Mouse (Mus musculus) CH12.LX (cell line): ENCODE data around the gene Dnajc16.

Source experiments
- BHLHE40 ChIP-seq: IDR thresholded peaks from 2 replicates; pipeline ENCODE4 v1.6.1; 2011; ENCODE audit warnings: mild to moderate bottlenecking, low read depth, low read length, improper control_type of control experiment
- CTCF ChIP-seq, 2 experiments: IDR thresholded peaks in 1 of 2; conservative IDR thresholded peaks in 1 of 2; 2 replicates each; pipeline ENCODE4 v1.5.1; 2011 to 2012; ENCODE audit warnings: low read depth in 2 of 2, low read length in 2 of 2, improper control_type of control experiment in 1 of 2, inconsistent platforms in 1 of 2, mild to moderate bottlenecking in 1 of 2, moderate library complexity in 1 of 2
- ELF1 ChIP-seq: IDR thresholded peaks from 2 replicates; pipeline ENCODE4 v1.6.1; 2014; ENCODE audit warnings: low read depth, mild to moderate bottlenecking, inconsistent platforms, low read length, improper control_type of control experiment
- EP300 ChIP-seq: IDR thresholded peaks from 2 replicates; pipeline ENCODE4 v1.6.1; 2011; ENCODE audit warnings: low read length, improper control_type of control experiment
- JUND ChIP-seq: conservative IDR thresholded peaks from 2 replicates; pipeline ENCODE4 v1.6.1; 2011; ENCODE audit warnings: low read depth, low read length, improper control_type of control experiment
- MAX ChIP-seq: IDR thresholded peaks from 2 replicates; pipeline ENCODE4 v1.6.1; 2011; ENCODE audit warnings: low read length, improper control_type of control experiment
- MAZ ChIP-seq: IDR thresholded peaks from 2 replicates; pipeline ENCODE4 v1.6.1; 2012; ENCODE audit warnings: low read depth, mild to moderate bottlenecking, inconsistent platforms, low read length, improper control_type of control experiment, moderate library complexity
- NRF1 ChIP-seq: IDR thresholded peaks from 2 replicates; pipeline ENCODE4 v1.6.1; 2014; ENCODE audit warnings: low read depth, mild to moderate bottlenecking, inconsistent platforms, low read length, improper control_type of control experiment, moderate library complexity
- POLR2A ChIP-seq: IDR thresholded peaks from 2 replicates; pipeline ENCODE4 v1.6.1; 2011; ENCODE audit warnings: low read depth, mild to moderate bottlenecking, improper control_type of control experiment, low read length
- SIN3A ChIP-seq: IDR thresholded peaks from 2 replicates; pipeline ENCODE4 v1.6.1; 2012; ENCODE audit warnings: low read length, improper control_type of control experiment, inconsistent platforms
- UBTF ChIP-seq: IDR thresholded peaks from 2 replicates; pipeline ENCODE4 v1.6.1; 2012; ENCODE audit warnings: low read depth, mild to moderate bottlenecking, inconsistent platforms, low read length, improper control_type of control experiment, moderate library complexity
- ZC3H11A ChIP-seq: IDR thresholded peaks from 2 replicates; pipeline ENCODE4 v1.6.1; 2012; ENCODE audit warnings: low read depth, mild to moderate bottlenecking, inconsistent platforms, low read length, improper control_type of control experiment
- ZMIZ1 ChIP-seq: IDR thresholded peaks from 2 replicates; pipeline ENCODE4 v1.6.1; 2012; ENCODE audit warnings: low read depth, mild to moderate bottlenecking, inconsistent platforms, low read length, improper control_type of control experiment
- ZNF384 ChIP-seq: IDR thresholded peaks from 2 replicates; pipeline ENCODE4 v1.6.1; 2012; ENCODE audit warnings: low read depth, low read length, improper control_type of control experiment, inconsistent platforms

DNA sequence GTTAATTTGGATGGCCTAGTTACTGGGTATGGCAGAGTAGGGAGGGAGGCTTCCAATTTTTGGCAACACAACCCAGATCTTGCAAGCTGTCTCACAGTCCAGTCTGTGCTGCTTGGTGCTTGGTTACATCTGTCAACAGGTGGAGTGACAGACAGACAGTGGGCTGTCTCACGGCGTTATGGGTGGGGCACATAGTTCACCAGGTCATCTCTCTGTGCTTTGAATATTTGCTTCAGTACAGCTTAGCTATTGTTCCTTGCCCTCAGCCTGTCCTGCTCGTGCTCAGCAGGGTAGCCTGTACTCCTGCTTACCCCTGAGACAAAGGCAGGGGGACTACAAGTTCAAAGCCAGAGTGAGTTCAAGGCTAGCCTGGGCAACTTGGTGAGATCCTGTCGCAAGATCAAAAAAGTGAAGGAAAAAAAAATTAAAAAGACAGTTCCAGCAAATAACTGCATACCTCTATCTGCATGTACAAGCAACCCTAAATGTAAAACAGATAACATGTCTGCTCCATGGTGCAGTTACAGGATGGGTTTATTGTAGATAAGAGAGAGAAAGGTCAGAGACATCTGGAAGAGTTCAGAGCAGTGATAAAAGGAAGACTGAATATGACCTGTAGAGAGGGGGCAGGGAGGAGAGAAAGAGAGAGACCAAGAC, 39.2 kb downstream of the Dnajc16 start:
- TF ChIP-seq EP300 (no peak), CTCF (conservative IDR thresholded peaks at IDR 0.05 in 1 of 2, IDR thresholded peaks at IDR 0.05 in 1 of 2; ENCODE audit: low read depth in 2 of 2, low read length in 2 of 2) (no peak), BHLHE40 (no peak), ELF1 (no peak), ZNF384 (no peak), MAZ (no peak), POLR2A (no peak), UBTF (no peak), ZMIZ1 (no peak), MAX (no peak), SIN3A (no peak), JUND (no peak), ZC3H11A (no peak), NRF1 (no peak)
